Mouse (Mus musculus) embryonic fibroblast, embryonic 13.5 days (primary cell): Measurements from ENCODE around the gene Pax7.

Source experiments
- CTCF ChIP-seq: IDR thresholded peaks from 2 replicates; pipeline ENCODE4 v1.5.1; 2011; ENCODE audit warnings: mild to moderate bottlenecking, control low read depth, low read length, moderate library complexity, borderline replicate concordance; ENCODE audit not compliant: insufficient read depth
- POLR2A ChIP-seq: IDR thresholded peaks from 2 replicates; pipeline ENCODE4 v1.6.1; 2011; ENCODE audit warnings: low read depth, mild to moderate bottlenecking, control low read depth, low read length, moderate library complexity

- TF ChIP-seq CTCF (no peak), POLR2A (no peak)
Measured at GRCm38 (mm10) chr4:139724296-139724695, 109.0 kb downstream of the Pax7 start.
